Mouse (Mus musculus) ZHBTc4 (cell line): ENCODE data around the gene Usp45.

Source experiments
- DNase-seq: peaks from one replicate; pipeline ENCODE4 v3.0.0-alpha.2; 2011; ENCODE audit warnings: low read depth, low spot score

Gene Usp45

GRCm38 (mm10) chr4:21789836-21790235 is 22.9 kb downstream of the Usp45 start:
- no peak for DNase-seq

GRCm38 (mm10) chr4:21793631-21794030 is 26.7 kb downstream of the Usp45 start:
- no peak for DNase-seq

- no peak for DNase-seq
Observed at GRCm38 (mm10) chr4:21801013-21801412, 34.1 kb downstream of the Usp45 start.

- DNase-seq, result no peak
Observed at GRCm38 (mm10) chr4:21801620-21802019, 34.7 kb downstream of the Usp45 start.

DNA sequence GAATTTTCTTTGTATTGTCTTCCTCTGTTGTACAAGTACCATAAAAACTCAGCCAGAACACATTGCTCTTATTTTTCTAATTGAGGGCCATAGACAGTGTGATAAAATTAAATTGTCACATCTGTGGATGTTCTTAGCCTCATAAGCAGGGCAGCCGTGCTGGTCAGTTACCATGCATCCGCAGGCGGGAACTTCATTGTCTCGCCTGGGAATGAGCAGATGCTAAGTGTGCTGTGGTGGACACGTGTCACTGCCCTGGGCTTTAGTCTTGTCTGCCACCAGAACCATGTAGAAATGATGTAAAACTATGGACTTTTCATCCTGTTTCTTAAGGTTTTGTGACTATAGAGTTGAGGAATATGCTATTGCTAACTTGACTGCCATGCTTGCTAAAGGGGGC is 40.2 kb downstream of the Usp45 start:
- no peak for DNase-seq

GRCm38 (mm10) chr4:21810608-21811007 is 43.7 kb downstream of the Usp45 start:
- no peak for DNase-seq

GRCm38 (mm10) chr4:21812635-21813034 is 45.7 kb downstream of the Usp45 start:
- no peak for DNase-seq

DNA sequence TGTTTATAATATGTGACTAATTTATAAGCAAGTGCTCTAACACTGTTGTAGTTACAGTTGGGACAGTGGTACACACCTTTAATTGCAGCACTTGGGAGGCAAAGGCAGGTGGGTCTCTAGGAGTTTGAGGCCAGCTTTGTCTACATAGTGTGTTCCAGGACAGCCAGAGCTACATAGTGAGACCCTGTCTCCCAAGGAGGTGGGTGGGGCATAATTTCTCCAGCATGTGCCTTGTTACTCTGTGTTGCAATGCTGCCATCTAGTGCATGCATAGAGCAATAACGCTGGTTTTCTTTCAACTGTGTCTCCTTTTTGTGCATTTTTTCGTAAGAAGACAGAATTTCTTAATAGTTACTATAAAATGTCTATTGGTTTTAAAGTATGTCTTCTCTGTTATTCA is 47.1 kb downstream of the Usp45 start:
- peak; percentile 84 for DNase-seq

- no peak for DNase-seq
Observed at GRCm38 (mm10) chr4:21826616-21827015, 59.7 kb downstream of the Usp45 start.

- peak; percentile 83 for DNase-seq
Observed at GRCm38 (mm10) chr4:21832844-21833243, 65.9 kb downstream of the Usp45 start.

DNA sequence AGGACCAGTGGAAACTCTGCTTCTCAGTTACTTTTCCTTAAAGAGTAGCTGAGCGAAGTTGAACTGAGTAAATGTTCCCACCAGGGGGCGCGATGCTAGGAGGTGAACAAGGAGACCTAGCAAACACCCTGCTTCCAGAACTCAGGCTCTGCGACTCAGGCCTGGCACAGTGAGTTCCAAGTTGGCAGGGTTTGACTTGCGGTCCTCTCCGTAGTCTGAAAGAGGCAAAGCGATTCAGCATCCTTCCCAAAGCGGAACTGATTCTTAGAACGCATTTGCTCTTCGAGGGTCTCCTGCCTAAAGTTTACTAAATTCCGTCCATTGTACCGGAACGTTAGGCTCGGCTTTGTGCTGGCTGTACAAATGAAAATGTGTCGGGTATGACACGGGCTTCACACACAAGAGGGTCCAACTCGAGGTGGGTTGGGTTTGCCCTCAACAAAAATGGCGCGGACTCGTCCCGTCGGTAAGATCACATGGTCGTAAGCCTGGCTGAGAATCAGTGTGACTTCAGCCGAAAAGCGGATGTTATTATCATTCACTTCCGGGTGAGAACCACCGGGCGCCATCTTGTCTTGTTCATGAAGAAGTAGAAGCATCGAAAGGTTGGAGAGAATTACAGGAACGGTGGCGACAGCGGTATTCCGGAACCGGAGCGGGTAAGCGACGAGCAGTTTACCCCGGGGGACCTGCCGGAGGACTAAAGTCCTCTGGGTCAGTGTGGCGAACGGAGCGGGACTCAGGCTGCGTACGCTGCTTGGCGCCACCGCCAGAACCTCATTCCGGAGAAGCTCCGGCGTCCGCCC is 80.7 kb downstream of the Usp45 start, which contains the start of gene Pnisr:
Gene Pnisr (plus strand): TSS at position 103 of the 806 bp plus-strand sequence.
- DNase-seq, result peak; percentile 98

GRCm38 (mm10) chr4:21848287-21848630 is 81.3 kb downstream of the Usp45 start:
- DNase-seq, result peak; percentile 95

- no peak for DNase-seq
Observed at GRCm38 (mm10) chr4:21857481-21857880, 90.5 kb downstream of the Usp45 start.

DNA sequence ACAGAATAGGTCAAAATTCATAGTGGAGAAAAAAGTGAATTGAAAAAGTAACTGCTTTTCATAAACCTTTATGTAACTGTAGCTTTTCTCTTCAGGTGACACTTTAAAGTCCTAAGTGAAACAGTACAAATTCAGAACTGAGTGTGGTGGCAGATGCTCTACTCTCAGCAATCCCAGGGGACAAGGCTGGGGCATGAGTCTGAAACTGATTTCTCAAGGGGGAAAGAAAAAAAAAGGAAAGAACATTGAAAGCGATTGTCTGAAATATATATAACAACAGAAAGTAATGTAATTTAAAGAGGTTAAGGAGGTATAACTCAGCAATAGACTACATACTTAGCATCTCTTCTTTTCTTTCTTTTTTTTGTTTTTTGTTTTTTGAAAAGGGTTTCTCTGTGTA is 98.3 kb downstream of the Usp45 start:
- no peak for DNase-seq

- no peak for DNase-seq
Observed at GRCm38 (mm10) chr4:21878776-21879175, 111.8 kb downstream of the Usp45 start.

DNA sequence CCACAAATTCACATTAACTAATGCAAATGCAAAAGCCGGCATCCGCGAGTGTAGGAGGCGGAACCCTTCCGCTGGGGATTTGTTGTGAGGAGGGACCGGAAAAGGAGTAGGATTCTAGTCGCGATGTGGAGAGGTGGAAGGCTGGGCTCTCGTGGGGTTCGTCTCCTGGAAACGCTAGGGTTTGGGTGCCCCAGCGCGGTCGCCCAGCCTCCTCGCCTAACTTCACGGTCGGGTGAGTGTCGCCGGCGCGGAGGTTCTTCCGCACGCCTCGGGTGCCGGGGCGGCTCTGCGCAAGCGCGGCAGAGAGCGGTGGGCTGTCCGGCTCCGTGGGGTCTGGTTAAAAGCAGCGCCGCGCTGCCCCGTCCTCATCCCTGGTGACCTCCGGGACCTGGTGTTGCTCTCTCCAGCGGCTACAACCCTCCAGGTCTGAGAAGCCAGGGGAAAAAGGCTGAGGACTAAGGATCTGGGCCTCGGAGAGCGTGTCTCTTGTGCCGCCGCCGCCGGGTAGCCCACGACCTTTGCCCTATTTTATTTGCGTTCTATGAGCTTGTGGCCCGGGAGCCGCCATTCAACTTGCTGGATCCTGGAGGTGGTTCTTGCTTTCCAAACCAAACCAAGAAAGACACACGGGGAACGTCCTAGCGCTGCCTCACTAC is 112.7 kb downstream of the Usp45 start, which contains the start of gene Coq3:
Gene Coq3 (plus strand): TSS at position 109 of the 656 bp plus-strand sequence.
- DNase-seq, result peak; percentile 91

GRCm38 (mm10) chr4:21882806-21883205 is 115.8 kb downstream of the Usp45 start:
- DNase-seq, result no peak

GRCm38 (mm10) chr4:21885831-21886230 is 118.9 kb downstream of the Usp45 start:
- no peak for DNase-seq
